Mouse (Mus musculus): ENCODE measurements around the gene Cyth3. TPM values are rescaled to one million over a fixed set of nuclear protein-coding genes. Genes with fewer than 3 reads are reported as not detected.
A peak's percentile ranks its signal among the peaks of the same experiment; 100 is the strongest.

Gene Cyth3
- polyA plus RNA-seq, 1 experiment from 2014 or later, result 21.1 TPM

- no peak for TF ChIP-seq CTCF (IDR thresholded peaks at IDR 0.05; ENCODE audit: low read depth)
- no peak overlapping the region for H3K9ac ChIP-seq (ENCODE audit: low read depth, low read length)
- no peak overlapping the region for H3K4me3 ChIP-seq (ENCODE audit: low read depth, low read length)
- H3K27me3 ChIP-seq (replicated peaks; ENCODE audit: control insufficient read depth, insufficient read depth, low read length), result no peaks in the 10 kb centered on the region
- 0 out of 2 replicates have a peak, but pooled peaks cover 3% of the 10 kb centered on the region for H3K36me3 ChIP-seq (ENCODE audit: control insufficient read depth, insufficient read depth)
- ATAC-seq, result peak; percentile 31; the same call in 1 of the 2 replicates
- no peak overlapping the region for H3K27ac ChIP-seq (ENCODE audit: low read depth, low read length)
- H3K9me3 ChIP-seq (ENCODE audit: control insufficient read depth), result no peaks in the 10 kb centered on the region
- H3K4me2 ChIP-seq (replicated peaks; ENCODE audit: low read depth), result peak overlapping the region; percentile 43
- 55% methylated on average over 12 of the region's 12 CpGs for WGBS
- peaks cover 23% of the 10 kb centered on the region for H3K4me1 ChIP-seq (replicated peaks; ENCODE audit: control insufficient read depth, insufficient read depth, low read length)
Measured at GRCm38 (mm10) chr5:143625497-143625896, 3.2 kb downstream of the Cyth3 start.

GRCm38 (mm10) chr5:143625940-143626588, 3.8 kb downstream of the Cyth3 start:
- no peak for TF ChIP-seq CTCF (IDR thresholded peaks at IDR 0.05; ENCODE audit: low read depth)
- no peaks in the 10 kb centered on the region for H3K9me3 ChIP-seq (ENCODE audit: control insufficient read depth)
- peak overlapping the region; percentile 43 for H3K4me2 ChIP-seq (replicated peaks; ENCODE audit: low read depth)
- ATAC-seq, result no peak
- H3K4me1 ChIP-seq (replicated peaks; ENCODE audit: control insufficient read depth, insufficient read depth, low read length), result peaks cover 23% of the 10 kb centered on the region
- H3K27ac ChIP-seq (ENCODE audit: low read depth, low read length), result no peak overlapping the region
- H3K36me3 ChIP-seq (ENCODE audit: control insufficient read depth, insufficient read depth), result 0 out of 2 replicates have a peak, but pooled peaks cover 3% of the 10 kb centered on the region
- 60% methylated on average over 11 of the region's 11 CpGs for WGBS
- H3K4me3 ChIP-seq (ENCODE audit: low read depth, low read length), result no peak overlapping the region
- no peaks in the 10 kb centered on the region for H3K27me3 ChIP-seq (replicated peaks; ENCODE audit: control insufficient read depth, insufficient read depth, low read length)
- H3K9ac ChIP-seq (ENCODE audit: low read depth, low read length), result peak overlapping the region; percentile 26; the same call in 1 of the 2 replicates

- TF ChIP-seq CTCF (IDR thresholded peaks at IDR 0.05; ENCODE audit: low read depth), result peak; percentile 56
- no peak overlapping the region for H3K27ac ChIP-seq (ENCODE audit: low read depth, low read length)
- 0 out of 2 replicates have a peak, but pooled peaks cover 3% of the 10 kb centered on the region for H3K36me3 ChIP-seq (ENCODE audit: control insufficient read depth, insufficient read depth)
- H3K9me3 ChIP-seq (ENCODE audit: control insufficient read depth), result no peaks in the 10 kb centered on the region
- H3K4me1 ChIP-seq (replicated peaks; ENCODE audit: control insufficient read depth, insufficient read depth, low read length), result peaks cover 22% of the 10 kb centered on the region
- H3K4me2 ChIP-seq (replicated peaks; ENCODE audit: low read depth), result no peak overlapping the region
- ATAC-seq, result no peak
- H3K27me3 ChIP-seq (replicated peaks; ENCODE audit: control insufficient read depth, insufficient read depth, low read length), result no peaks in the 10 kb centered on the region
- 97% methylated on average over 6 of the region's 6 CpGs for WGBS
- no peak overlapping the region for H3K9ac ChIP-seq (ENCODE audit: low read depth, low read length)
- no peak overlapping the region for H3K4me3 ChIP-seq (ENCODE audit: low read depth, low read length)
Measured at GRCm38 (mm10) chr5:143627507-143627906, 5.3 kb downstream of the Cyth3 start.

GRCm38 (mm10) chr5:143627926-143628325, 5.7 kb downstream of the Cyth3 start:
- no peak overlapping the region for H3K4me3 ChIP-seq (ENCODE audit: low read depth, low read length)
- 0 out of 2 replicates have a peak, but pooled peaks cover 3% of the 10 kb centered on the region for H3K36me3 ChIP-seq (ENCODE audit: control insufficient read depth, insufficient read depth)
- no peak overlapping the region for H3K4me2 ChIP-seq (replicated peaks; ENCODE audit: low read depth)
- no peaks in the 10 kb centered on the region for H3K9me3 ChIP-seq (ENCODE audit: control insufficient read depth)
- no peak overlapping the region for H3K27ac ChIP-seq (ENCODE audit: low read depth, low read length)
- no peaks in the 10 kb centered on the region for H3K27me3 ChIP-seq (replicated peaks; ENCODE audit: control insufficient read depth, insufficient read depth, low read length)
- H3K4me1 ChIP-seq (replicated peaks; ENCODE audit: control insufficient read depth, insufficient read depth, low read length), result peaks cover 26% of the 10 kb centered on the region
- no peak for TF ChIP-seq CTCF (IDR thresholded peaks at IDR 0.05; ENCODE audit: low read depth)
- no peak for ATAC-seq
- no peak overlapping the region for H3K9ac ChIP-seq (ENCODE audit: low read depth, low read length)
- 94% methylated on average over 1 of the region's 1 CpGs for WGBS

GRCm38 (mm10) chr5:143629686-143630085, 7.4 kb downstream of the Cyth3 start:
- no peak for TF ChIP-seq CTCF (IDR thresholded peaks at IDR 0.05; ENCODE audit: low read depth)
- 88% methylated on average over 8 of the region's 8 CpGs for WGBS
- Histone ChIP-seq H3K4me2 (replicated peaks; ENCODE audit: low read depth) (no peak overlapping the region), H3K9ac (ENCODE audit: low read depth, low read length) (no peak overlapping the region), H3K4me1 (replicated peaks; ENCODE audit: control insufficient read depth, insufficient read depth, low read length) (peaks cover 19% of the 10 kb centered on the region), H3K9me3 (ENCODE audit: control insufficient read depth) (no peaks in the 10 kb centered on the region), H3K4me3 (ENCODE audit: low read depth, low read length) (no peak overlapping the region), H3K36me3 (ENCODE audit: control insufficient read depth, insufficient read depth) (0 out of 2 replicates have a peak, but pooled peaks cover 3% of the 10 kb centered on the region), H3K27me3 (replicated peaks; ENCODE audit: control insufficient read depth, insufficient read depth, low read length) (no peaks in the 10 kb centered on the region), H3K27ac (ENCODE audit: low read depth, low read length) (no peak overlapping the region)
- ATAC-seq, result no peak

GRCm38 (mm10) chr5:143630214-143630613, 8.0 kb downstream of the Cyth3 start:
- peak; percentile 45 for TF ChIP-seq CTCF (IDR thresholded peaks at IDR 0.05; ENCODE audit: low read depth)
- Histone ChIP-seq H3K9me3 (ENCODE audit: control insufficient read depth) (no peaks in the 10 kb centered on the region), H3K9ac (ENCODE audit: low read depth, low read length) (no peak overlapping the region), H3K4me1 (replicated peaks; ENCODE audit: control insufficient read depth, insufficient read depth, low read length) (peaks cover 19% of the 10 kb centered on the region), H3K36me3 (ENCODE audit: control insufficient read depth, insufficient read depth) (0 out of 2 replicates have a peak, but pooled peaks cover 3% of the 10 kb centered on the region), H3K27ac (ENCODE audit: low read depth, low read length) (no peak overlapping the region), H3K27me3 (replicated peaks; ENCODE audit: control insufficient read depth, insufficient read depth, low read length) (no peaks in the 10 kb centered on the region), H3K4me3 (ENCODE audit: low read depth, low read length) (no peak overlapping the region), H3K4me2 (replicated peaks; ENCODE audit: low read depth) (no peak overlapping the region)
- ATAC-seq, result no peak
- WGBS, result 97% methylated on average over 3 of the region's 3 CpGs

Data from intestine, postnatal 0 days (tissue).